Mouse (Mus musculus): ENCODE data around the gene Cep57l1. TPM values are rescaled to one million over a fixed set of nuclear protein-coding genes. Genes with fewer than 3 reads are reported as not detected.
A peak's percentile ranks its signal among the peaks of the same experiment; 100 is the strongest.

The Cep57l1 gene
- total RNA-seq (2012; rRNA removed) (14.2 and 16.7 TPM in 2 replicates), polyA plus RNA-seq (2012; ENCODE audit: insufficient read depth in 1 of 2, insufficient read length in 2 of 2, low read depth in 1 of 2, low replicate concordance in 2 of 2, missing spikeins in 1 of 2) (10 to 100 TPM in 1 of 2 experiments, not detected in 1; 19.2 TPM)

- TF ChIP-seq MEF2A (IDR thresholded peaks at IDR 0.05; ENCODE audit: extremely low read depth, insufficient replicate concordance, low read depth, low read length, poor library complexity, severe bottlenecking): no peak
- TF ChIP-seq SIN3A (IDR thresholded peaks at IDR 0.05; ENCODE audit: low read length): peak; percentile 63; the same call in 1 of the 2 replicates
- 0 out of 2 replicates have a peak, but pooled peaks have one; percentile 40 for TF ChIP-seq ETS1 (IDR thresholded peaks at IDR 0.05; ENCODE audit: low read depth, low read length)
- no peak for TF ChIP-seq TCF12 (IDR thresholded peaks at IDR 0.05; ENCODE audit: low read depth, low read length)
- TF ChIP-seq RAD21 (IDR thresholded peaks at IDR 0.05; ENCODE audit: low read depth, low read length): no peak
- TF ChIP-seq KAT2A (conservative IDR thresholded peaks at IDR 0.05; ENCODE audit: low read depth, low read length): peak; percentile 12; the same call in 1 of the 2 replicates
- peak; percentile 34 to 36; a peak in 3 of 4 replicates for TF ChIP-seq POLR2A (IDR thresholded peaks at IDR 0.05; ENCODE audit: control insufficient read depth in 1 of 2, insufficient read depth in 1 of 2, low read depth in 1 of 2, low read length in 2 of 2, poor library complexity in 1 of 2)
- no peak; the same call in 1 of the 2 replicates for TF ChIP-seq ELF1 (IDR thresholded peaks at IDR 0.05; ENCODE audit: low read depth, low read length)
- 0 out of 2 replicates have a peak, but pooled peaks have one; percentile 32 for TF ChIP-seq E2F4 (IDR thresholded peaks at IDR 0.05; ENCODE audit: borderline replicate concordance, low read depth, low read length)
- TF ChIP-seq USF1 (IDR thresholded peaks at IDR 0.05; ENCODE audit: low read depth, low read length): peak; percentile 22; the same call in 1 of the 2 replicates
- peak; percentile 52; the same call in 1 of the 2 replicates for TF ChIP-seq HCFC1 (IDR thresholded peaks at IDR 0.05; ENCODE audit: low read depth, low read length)
- TF ChIP-seq NELFE (IDR thresholded peaks at IDR 0.05; ENCODE audit: low read depth, low read length): peak; percentile 66
- 0 out of 2 replicates have a peak, but pooled peaks have one; percentile 9 for TF ChIP-seq BHLHE40 (IDR thresholded peaks at IDR 0.05; ENCODE audit: borderline replicate concordance, low read depth, low read length)
- no peak for TF ChIP-seq MAFK (IDR thresholded peaks at IDR 0.05; ENCODE audit: borderline replicate concordance, low read depth, low read length)
- peak in 1 of 3 experiments; percentile 11; a peak in 1 of 6 replicates for TF ChIP-seq CTCF (IDR thresholded peaks at IDR 0.05 in 2 of 3, conservative IDR thresholded peaks at IDR 0.05 in 1 of 3; ENCODE audit: control insufficient read depth in 1 of 3, insufficient read depth in 1 of 3, low read depth in 2 of 3, low read length in 3 of 3, poor library complexity in 1 of 3, severe bottlenecking in 1 of 3)
- peak; percentile 74 for TF ChIP-seq MXI1 (IDR thresholded peaks at IDR 0.05; ENCODE audit: low read depth, low read length)
- no peak for TF ChIP-seq MYB (IDR thresholded peaks at IDR 0.05; ENCODE audit: low read depth, low read length)
- no peak for TF ChIP-seq GATA1 (IDR thresholded peaks at IDR 0.05; ENCODE audit: low read depth, low read length)
- no peak for TF ChIP-seq ZC3H11A (IDR thresholded peaks at IDR 0.05; ENCODE audit: low read depth, low read length)
- TF ChIP-seq TBP (IDR thresholded peaks at IDR 0.05; ENCODE audit: low read depth, low read length): no peak
- peak; percentile 88 for TF ChIP-seq MAZ (IDR thresholded peaks at IDR 0.05; ENCODE audit: low read depth, low read length)
- TF ChIP-seq ZKSCAN1 (IDR thresholded peaks at IDR 0.05; ENCODE audit: low read depth, low read length): no peak
- TF ChIP-seq POLR2AphosphoS2 (IDR thresholded peaks at IDR 0.05; ENCODE audit: low read length): 0 out of 2 replicates have a peak, but pooled peaks have one; percentile 16
- 0 out of 2 replicates have a peak, but pooled peaks have one; percentile 51 for TF ChIP-seq UBTF (IDR thresholded peaks at IDR 0.05; ENCODE audit: borderline replicate concordance, insufficient read depth, low read depth, low read length)
- TF ChIP-seq TAL1 (IDR thresholded peaks at IDR 0.05; ENCODE audit: low read length): no peak
- peak; percentile 97 for TF ChIP-seq NRF1 (IDR thresholded peaks at IDR 0.05; ENCODE audit: insufficient read depth, low read depth, low read length, poor library complexity, severe bottlenecking)
- peak; percentile 97 for DNase-seq (ENCODE audit: low read depth, low spot score)
- Histone ChIP-seq H3K4me3 (ENCODE audit: control insufficient read depth in 1 of 2, insufficient read depth in 1 of 2, low read depth in 2 of 2, low read length in 2 of 2) (peak within 1 kb of the TSS; percentile 64 to 76), H3K27ac (ENCODE audit: control insufficient read depth, low read depth, low read length) (peak within 1 kb of the TSS; percentile 94), H3K9me3 (replicated peaks; ENCODE audit: insufficient read depth, low read length) (no peaks in the 10 kb centered on the region), H3K9ac (ENCODE audit: control insufficient read depth, low read depth, low read length, poor library complexity, severe bottlenecking) (peak within 1 kb of the TSS; percentile 82), H3K27me3 (ENCODE audit: control insufficient read depth in 1 of 2, insufficient read depth in 2 of 2, low read length in 2 of 2) (no peaks in the 10 kb centered on the region), H3K4me1 (ENCODE audit: control insufficient read depth in 1 of 2, insufficient read depth in 2 of 2, low read length in 2 of 2) (peaks cover 5 to 14% of the 10 kb centered on the region in 2 experiments), H3K36me3 (ENCODE audit: control insufficient read depth in 1 of 2, insufficient read depth in 2 of 2, low read length in 2 of 2) (peaks cover 0 to 22% of the 10 kb centered on the region in 2 experiments; a peak in 2 of 4 replicates), H3K79me2 (ENCODE audit: control insufficient read depth, insufficient read depth, low read length, poor library complexity) (peaks cover 18% of the 10 kb centered on the region)
These were observed at the start of gene Cep57l1, which contains the start of gene Sesn1 for GRCm38 (mm10) chr10:41809771-41810563. Gene Cep57l1, minus strand, starts transcription at chr10:41809871. Gene Sesn1, plus strand, starts transcription at chr10:41809935.
